Mouse (Mus musculus) stomach, embryonic 16.5 days (tissue): ENCODE measurements at regions not wholly inside any gene's neighbourhood (a gene's known extent, or its start where the extent isn't known, plus 50 kb on each side); places are given as distances from the start of the nearest gene placed in this dataset.

ENCODE experiments used
- ATAC-seq: fragments of 200-750 bp; cut with Nextera tagmentation; 2 replicates; pipeline ENCODE4 v1.8.0; 2017; ENCODE audit warnings: moderate number of reproducible peaks, moderate TSS enrichment; ENCODE audit not compliant: insufficient read depth, low FRiP score
- H3K27ac ChIP-seq: fragments of 300-500 bp; sonication (generic); 2 replicates; pipeline ENCODE4 v1.5.1; 2014; ENCODE audit warnings: low read length
- H3K27me3 ChIP-seq: fragments of 300-500 bp; sonication (generic); 2 replicates; pipeline ENCODE4 v1.6.1; 2014; ENCODE audit warnings: low read length, control low read depth, mixed read lengths; ENCODE audit not compliant: control insufficient read depth, insufficient read depth
- H3K36me3 ChIP-seq: fragments of 300-500 bp; sonication (generic); 2 replicates; pipeline ENCODE4 v1.6.1; 2014; ENCODE audit warnings: low read length; ENCODE audit not compliant: control insufficient read depth, insufficient read depth
- H3K4me1 ChIP-seq: fragments of 300-500 bp; sonication (generic); 2 replicates; pipeline ENCODE4 v1.6.1; 2014; ENCODE audit warnings: low read length, control low read depth, mixed read lengths; ENCODE audit not compliant: control insufficient read depth, insufficient read depth
- H3K4me2 ChIP-seq: fragments of 300-500 bp; sonication (generic); 2 replicates; pipeline ENCODE4 v1.6.1; 2014; ENCODE audit warnings: low read depth, low read length, mixed read lengths
- H3K4me3 ChIP-seq: fragments of 300-500 bp; sonication (generic); replicated peaks from 2 replicates; pipeline ENCODE4 v1.5.1; 2014; ENCODE audit warnings: mild to moderate bottlenecking, low read length
- H3K9ac ChIP-seq: fragments of 300-500 bp; sonication (generic); 2 replicates; pipeline ENCODE4 v1.6.1; 2014; ENCODE audit warnings: low read length
- H3K9me3 ChIP-seq: fragments of 300-500 bp; sonication (generic); replicated peaks from 2 replicates; pipeline ENCODE4 v1.6.1; 2016; ENCODE audit warnings: low read length, control low read depth; ENCODE audit not compliant: control insufficient read depth
- WGBS: fragments of 180-500 bp; shearing (Covaris S2); extraction: QIAGEN DNeasy Blood & Tissue Kit; methylation state at CpG from one replicate; pipeline ENCODE4 v1.1.7; 2014; 5-methylcytosine and 5-hydroxymethylcytosine counted together

- no peaks in the 10 kb centered on the region for H3K4me1 ChIP-seq
- H3K4me3 ChIP-seq = no peak overlapping the region
- H3K9ac ChIP-seq = no peak overlapping the region
- 55% methylated on average over 2 of the region's 2 CpGs for WGBS
- no peak for ATAC-seq
- no peaks in the 10 kb centered on the region for H3K36me3 ChIP-seq
- no peak overlapping the region for H3K27ac ChIP-seq
- no peak overlapping the region for H3K4me2 ChIP-seq
- H3K27me3 ChIP-seq = no peaks in the 10 kb centered on the region
- H3K9me3 ChIP-seq = no peaks in the 10 kb centered on the region
Measured at GRCm38 (mm10) chr16:62506725-62507482, 279.7 kb downstream of the Nsun3 start.

DNA sequence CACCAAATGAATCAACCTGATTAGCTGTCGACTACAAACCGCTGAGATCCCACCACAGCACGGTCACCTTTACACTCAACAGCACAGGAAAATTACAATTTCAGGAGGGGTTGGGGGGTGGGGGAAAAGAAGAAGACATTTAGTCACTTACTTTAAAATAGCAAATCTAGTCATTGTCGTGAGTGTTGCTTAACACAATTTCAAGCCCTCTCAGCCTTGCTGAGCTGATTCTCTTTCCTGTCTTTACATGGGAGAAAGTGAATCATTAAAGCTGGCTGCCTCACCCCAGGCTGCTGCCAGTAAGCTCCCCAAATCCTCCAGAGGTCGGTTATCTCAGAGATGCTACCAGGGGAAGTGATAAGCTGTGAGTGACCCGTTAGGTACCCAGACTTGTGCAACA lies 285.7 kb downstream of the Nsun3 start:
- Histone ChIP-seq H3K9me3 (no peaks in the 10 kb centered on the region), H3K36me3 (no peaks in the 10 kb centered on the region), H3K27me3 (no peaks in the 10 kb centered on the region), H3K4me3 (no peak overlapping the region), H3K4me1 (no peaks in the 10 kb centered on the region), H3K27ac (no peak overlapping the region), H3K4me2 (no peak overlapping the region), H3K9ac (no peak overlapping the region)
- ATAC-seq = no peak
- 64% methylated on average over 6 of the region's 6 CpGs for WGBS

DNA sequence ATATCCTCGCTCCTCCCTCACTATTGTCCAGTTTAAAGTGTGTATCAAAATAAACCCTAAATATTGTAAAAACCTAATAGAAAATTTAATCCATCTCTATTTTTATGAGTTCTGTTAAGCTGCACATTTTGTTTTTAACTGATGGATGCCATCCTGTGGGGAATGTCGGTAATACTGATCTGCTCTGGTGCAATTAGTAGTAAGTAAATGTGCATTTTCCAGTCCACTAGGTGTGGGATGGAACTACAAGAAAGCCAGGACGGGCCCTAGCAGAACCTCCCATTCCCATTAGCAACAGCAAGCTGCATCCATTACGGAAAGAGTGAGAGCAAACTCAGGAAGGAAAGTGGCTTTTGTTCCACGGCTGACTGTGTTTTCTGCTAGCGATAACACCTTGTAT lies 286.3 kb downstream of the Nsun3 start:
- Histone ChIP-seq H3K9ac (no peak overlapping the region), H3K4me3 (no peak overlapping the region), H3K9me3 (no peaks in the 10 kb centered on the region), H3K4me2 (no peak overlapping the region), H3K4me1 (no peaks in the 10 kb centered on the region), H3K36me3 (no peaks in the 10 kb centered on the region), H3K27ac (no peak overlapping the region), H3K27me3 (no peaks in the 10 kb centered on the region)
- no peak for ATAC-seq
- 75% methylated on average over 6 of the region's 6 CpGs for WGBS

DNA sequence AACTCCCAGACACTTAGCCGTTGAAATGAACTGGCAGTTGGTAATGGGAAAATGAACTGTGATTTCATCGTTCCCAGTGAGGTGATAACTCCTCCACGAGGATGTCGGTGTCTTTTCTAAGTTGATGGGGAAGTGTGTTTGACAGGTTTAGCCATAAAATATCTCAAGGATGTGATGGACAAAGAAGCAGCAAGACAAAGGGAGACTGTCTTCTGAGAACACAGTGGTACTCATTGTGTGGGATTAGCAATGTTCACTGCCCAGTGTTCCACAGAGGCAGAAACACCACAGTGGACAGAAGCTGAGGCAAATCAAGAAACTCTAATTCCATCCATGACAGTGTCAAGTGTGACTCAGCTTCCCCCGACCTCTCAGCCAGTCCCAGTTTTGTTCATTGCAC lies 287.9 kb downstream of the Nsun3 start:
- no peaks in the 10 kb centered on the region for H3K27me3 ChIP-seq
- H3K9ac ChIP-seq = no peak overlapping the region
- ATAC-seq = no peak
- no peaks in the 10 kb centered on the region for H3K36me3 ChIP-seq
- H3K27ac ChIP-seq = no peak overlapping the region
- no peak overlapping the region for H3K4me2 ChIP-seq
- no peaks in the 10 kb centered on the region for H3K9me3 ChIP-seq
- WGBS = 69% methylated on average over 5 of the region's 5 CpGs
- H3K4me1 ChIP-seq = no peaks in the 10 kb centered on the region
- no peak overlapping the region for H3K4me3 ChIP-seq

DNA sequence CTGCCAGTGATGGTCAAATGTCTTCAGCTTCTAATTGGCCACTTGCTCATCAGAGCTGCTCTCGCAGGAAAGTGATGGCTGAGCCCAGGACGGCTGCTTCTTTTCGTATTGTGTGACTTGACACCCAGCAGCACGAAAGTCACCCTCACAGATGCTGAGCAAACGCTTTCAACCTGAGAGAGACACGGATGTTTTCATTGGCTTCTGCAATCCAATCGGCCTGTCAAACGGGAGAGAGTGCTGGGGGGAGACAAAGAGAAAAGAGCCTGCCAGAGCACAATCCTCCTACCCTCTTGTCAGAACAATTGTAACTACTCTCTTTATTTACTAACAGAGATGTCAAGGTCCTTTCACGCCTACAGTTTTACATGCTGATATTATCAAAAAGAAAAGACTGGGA lies 289.9 kb downstream of the Nsun3 start:
- Histone ChIP-seq H3K9ac (no peak overlapping the region), H3K4me1 (no peaks in the 10 kb centered on the region), H3K4me3 (no peak overlapping the region), H3K27ac (no peak overlapping the region), H3K9me3 (no peaks in the 10 kb centered on the region), H3K4me2 (no peak overlapping the region), H3K36me3 (no peaks in the 10 kb centered on the region), H3K27me3 (no peaks in the 10 kb centered on the region)
- no peak for ATAC-seq
- 41% methylated on average over 9 of the region's 9 CpGs for WGBS

DNA sequence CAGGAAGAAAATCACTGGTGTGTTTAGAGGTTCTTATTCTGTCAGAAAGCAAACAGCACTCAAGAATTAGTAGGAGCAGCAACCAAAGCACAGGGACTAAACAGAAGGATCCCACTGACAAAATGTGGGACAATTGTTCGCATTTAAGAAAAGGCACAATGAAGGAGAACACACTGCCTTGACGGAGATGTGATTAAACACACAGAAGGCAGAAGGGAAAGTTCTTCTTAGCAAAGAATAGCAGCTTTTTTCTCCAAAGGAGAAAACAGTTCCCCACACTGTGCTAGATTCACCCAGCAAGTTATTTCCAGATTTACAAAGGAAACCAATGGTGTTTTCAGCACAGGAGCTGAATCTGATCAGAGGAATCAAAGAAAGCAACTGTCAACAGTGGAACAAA lies 316.5 kb downstream of the Nsun3 start:
- H3K27me3 ChIP-seq = no peaks in the 10 kb centered on the region
- no peak for ATAC-seq
- no peaks in the 10 kb centered on the region for H3K4me1 ChIP-seq
- H3K9ac ChIP-seq = no peak overlapping the region
- H3K4me2 ChIP-seq = no peak overlapping the region
- H3K9me3 ChIP-seq = no peaks in the 10 kb centered on the region
- no peak overlapping the region for H3K27ac ChIP-seq
- no peak overlapping the region for H3K4me3 ChIP-seq
- no peaks in the 10 kb centered on the region for H3K36me3 ChIP-seq
- WGBS = 79% methylated on average over 2 of the region's 2 CpGs

- H3K4me1 ChIP-seq = no peaks in the 10 kb centered on the region
- no peak overlapping the region for H3K9ac ChIP-seq
- H3K27me3 ChIP-seq = no peaks in the 10 kb centered on the region
- no peak for ATAC-seq
- H3K27ac ChIP-seq = no peak overlapping the region
- H3K4me3 ChIP-seq = no peak overlapping the region
- no peak overlapping the region for H3K4me2 ChIP-seq
- H3K9me3 ChIP-seq = no peaks in the 10 kb centered on the region
- WGBS = 63% methylated on average over 3 of the region's 3 CpGs
- H3K36me3 ChIP-seq = no peaks in the 10 kb centered on the region
Measured at GRCm38 (mm10) chr16:62469286-62469685, 317.3 kb downstream of the Nsun3 start.

GRCm38 (mm10) chr16:62468846-62469245 lies 317.8 kb downstream of the Nsun3 start:
- no peaks in the 10 kb centered on the region for H3K36me3 ChIP-seq
- no peak for ATAC-seq
- 43% methylated on average over 3 of the region's 3 CpGs for WGBS
- no peaks in the 10 kb centered on the region for H3K9me3 ChIP-seq
- no peak overlapping the region for H3K9ac ChIP-seq
- no peak overlapping the region for H3K4me3 ChIP-seq
- H3K4me2 ChIP-seq = no peak overlapping the region
- H3K27ac ChIP-seq = no peak overlapping the region
- no peaks in the 10 kb centered on the region for H3K27me3 ChIP-seq
- H3K4me1 ChIP-seq = no peaks in the 10 kb centered on the region

- Histone ChIP-seq H3K9ac (no peak overlapping the region), H3K4me2 (no peak overlapping the region), H3K36me3 (no peaks in the 10 kb centered on the region), H3K27ac (no peak overlapping the region), H3K27me3 (no peaks in the 10 kb centered on the region), H3K4me1 (no peaks in the 10 kb centered on the region), H3K4me3 (no peak overlapping the region), H3K9me3 (no peaks in the 10 kb centered on the region)
- 33% methylated on average over 4 of the region's 4 CpGs for WGBS
- ATAC-seq = no peak
Measured at GRCm38 (mm10) chr16:62459949-62460551, 326.6 kb downstream of the Nsun3 start.
